Mouse (Mus musculus) myocyte (in vitro differentiated cells): ENCODE measurements at regions not wholly inside any gene's neighbourhood (a gene's known extent, or its start where the extent isn't known, plus 50 kb on each side); places are given as distances from the start of the nearest gene placed in this dataset.

Experiments
- POLR2A ChIP-seq: IDR thresholded peaks from one replicate; pipeline ENCODE4 v1.6.1; 2011; ENCODE audit warnings: low read depth, mild to moderate bottlenecking, control low read depth, moderate library complexity; ENCODE audit not compliant: insufficient read length
- POLR2AphosphoS2 ChIP-seq: IDR thresholded peaks from one replicate; pipeline ENCODE4 v1.6.1; 2011; ENCODE audit warnings: low read depth, control low read depth; ENCODE audit not compliant: insufficient read length
- TCF12 ChIP-seq: IDR thresholded peaks from one replicate; pipeline ENCODE4 v1.6.1; 2011; ENCODE audit warnings: mild to moderate bottlenecking, control low read depth; ENCODE audit not compliant: poor library complexity, insufficient read depth, severe bottlenecking

GRCm38 (mm10) chr3:61494835-61495234 is 129.1 kb upstream of the B430305J03Rik start:
- TF ChIP-seq POLR2AphosphoS2 = no peak
- TF ChIP-seq POLR2A = no peak
- no peak for TF ChIP-seq TCF12
